Mouse (Mus musculus) MEL (cell line): ENCODE data around the gene Gmppb. TPM values are rescaled to one million over a fixed set of nuclear protein-coding genes. Genes with fewer than 3 reads are reported as not detected.

ENCODE experiments used
- DNase-seq: peaks from one replicate; pipeline ENCODE4 v3.0.0; 2011; ENCODE audit warnings: low read depth, low spot score
- H3K27ac ChIP-seq: 2 replicates; pipeline ENCODE4 v1.5.1; 2012; ENCODE audit warnings: low read depth, mild to moderate bottlenecking, control low read depth, low read length, moderate library complexity; ENCODE audit not compliant: control insufficient read depth
- H3K27me3 ChIP-seq, 2 experiments: fragments of 150-350 bp in 1 of 2; sonication (generic) in 1 of 2; 2 replicates each; pipeline ENCODE4 v1.6.1; 2012; ENCODE audit warnings: low read length in 2 of 2, mild to moderate bottlenecking in 2 of 2, improper control_type of control experiment in 1 of 2, moderate library complexity in 1 of 2; ENCODE audit not compliant: insufficient read depth in 2 of 2, control insufficient read depth in 1 of 2
- H3K36me3 ChIP-seq, 2 experiments: 2 replicates each; pipeline ENCODE4 v1.6.1; 2012 to 2014; ENCODE audit warnings: low read length in 2 of 2, improper control_type of control experiment in 1 of 2, inconsistent platforms in 1 of 2, mild to moderate bottlenecking in 1 of 2; ENCODE audit not compliant: insufficient read depth in 2 of 2, control insufficient read depth in 1 of 2
- H3K4me1 ChIP-seq, 2 experiments: fragments of 150-350 bp in 1 of 2; sonication (generic) in 1 of 2; 2 replicates each; pipeline ENCODE4 v1.6.1; 2012; ENCODE audit warnings: low read length in 2 of 2, improper control_type of control experiment in 1 of 2, mild to moderate bottlenecking in 1 of 2; ENCODE audit not compliant: insufficient read depth in 2 of 2, control insufficient read depth in 1 of 2
- H3K4me3 ChIP-seq, 2 experiments: fragments of 150-350 bp in 1 of 2; sonication (generic) in 1 of 2; 2 replicates each; pipeline ENCODE4 v1.5.1; 2012; ENCODE audit warnings: low read depth in 2 of 2, low read length in 2 of 2, mild to moderate bottlenecking in 2 of 2, moderate library complexity in 2 of 2, control low read depth in 1 of 2, improper control_type of control experiment in 1 of 2; ENCODE audit not compliant: control insufficient read depth in 1 of 2, insufficient read depth in 1 of 2
- H3K79me2 ChIP-seq: 2 replicates; pipeline ENCODE4 v1.6.1; 2012; ENCODE audit warnings: mild to moderate bottlenecking, low read length, moderate library complexity; ENCODE audit not compliant: control insufficient read depth, poor library complexity, insufficient read depth
- H3K9ac ChIP-seq: 2 replicates; pipeline ENCODE4 v1.6.1; 2012; ENCODE audit warnings: low read depth, mild to moderate bottlenecking, control low read depth, low read length, moderate library complexity; ENCODE audit not compliant: control insufficient read depth, poor library complexity, severe bottlenecking
- H3K9me3 ChIP-seq: fragments of 150-350 bp; sonication (generic); replicated peaks from 2 replicates; pipeline ENCODE4 v1.6.1; 2012; ENCODE audit warnings: mild to moderate bottlenecking, low read length, improper control_type of control experiment, moderate library complexity; ENCODE audit not compliant: insufficient read depth
- BHLHE40 ChIP-seq: IDR thresholded peaks from 2 replicates; pipeline ENCODE4 v1.6.1; 2012; ENCODE audit warnings: low read depth, mild to moderate bottlenecking, inconsistent platforms, low read length, improper control_type of control experiment, borderline replicate concordance
- CTCF ChIP-seq, 3 experiments: IDR thresholded peaks in 2 of 3; conservative IDR thresholded peaks in 1 of 3; 2 replicates each; pipeline ENCODE4 v1.5.1; 2011 to 2012; ENCODE audit warnings: low read length in 3 of 3, low read depth in 2 of 3, mild to moderate bottlenecking in 2 of 3, improper control_type of control experiment in 1 of 3, inconsistent platforms in 1 of 3, mixed read lengths in 1 of 3, moderate library complexity in 1 of 3; ENCODE audit not compliant: control insufficient read depth in 1 of 3, insufficient read depth in 1 of 3, poor library complexity in 1 of 3, severe bottlenecking in 1 of 3
- EP300 ChIP-seq, 2 experiments: IDR thresholded peaks; 2 replicates each; pipeline ENCODE4 v1.6.1; 2011; ENCODE audit warnings: improper control_type of control experiment in 2 of 2, low read length in 2 of 2, low read depth in 1 of 2, mild to moderate bottlenecking in 1 of 2
- ETS1 ChIP-seq: IDR thresholded peaks from 2 replicates; pipeline ENCODE4 v1.6.1; 2012; ENCODE audit warnings: low read depth, mild to moderate bottlenecking, inconsistent platforms, low read length, improper control_type of control experiment, moderate library complexity
- GABPA ChIP-seq: IDR thresholded peaks from 2 replicates; pipeline ENCODE4 v1.6.1; 2012; ENCODE audit warnings: low read depth, mild to moderate bottlenecking, inconsistent platforms, low read length, improper control_type of control experiment, moderate library complexity
- GATA1 ChIP-seq: IDR thresholded peaks from 2 replicates; pipeline ENCODE4 v1.6.1; 2011; ENCODE audit warnings: low read depth, low read length, improper control_type of control experiment
- HCFC1 ChIP-seq: IDR thresholded peaks from 2 replicates; pipeline ENCODE4 v1.6.1; 2012; ENCODE audit warnings: low read depth, mild to moderate bottlenecking, inconsistent platforms, low read length, improper control_type of control experiment, moderate library complexity
- MAFK ChIP-seq: IDR thresholded peaks from 2 replicates; pipeline ENCODE4 v1.6.1; 2011; ENCODE audit warnings: low read depth, mild to moderate bottlenecking, low read length, improper control_type of control experiment, borderline replicate concordance
- MXI1 ChIP-seq: IDR thresholded peaks from 2 replicates; pipeline ENCODE4 v1.6.1; 2011; ENCODE audit warnings: mild to moderate bottlenecking, low read depth, low read length, improper control_type of control experiment
- NELFE ChIP-seq: IDR thresholded peaks from 2 replicates; pipeline ENCODE4 v1.6.1; 2011; ENCODE audit warnings: low read depth, low read length, improper control_type of control experiment
- NRF1 ChIP-seq: IDR thresholded peaks from 2 replicates; pipeline ENCODE4 v1.6.1; 2014; ENCODE audit warnings: low read depth, mild to moderate bottlenecking, inconsistent platforms, low read length, improper control_type of control experiment, moderate library complexity; ENCODE audit not compliant: poor library complexity, insufficient read depth, severe bottlenecking
- POLR2AphosphoS2 ChIP-seq: IDR thresholded peaks from 2 replicates; pipeline ENCODE4 v1.6.1; 2011; ENCODE audit warnings: low read length, improper control_type of control experiment
- POLR2AphosphoS5 ChIP-seq: IDR thresholded peaks from 2 replicates; pipeline ENCODE4 v1.6.1; 2012; ENCODE audit warnings: low read depth, borderline replicate concordance, mild to moderate bottlenecking, inconsistent platforms, low read length, moderate library complexity, mixed read lengths
- RCOR1 ChIP-seq: IDR thresholded peaks from 2 replicates; pipeline ENCODE4 v1.6.1; 2012; ENCODE audit warnings: low read depth, mild to moderate bottlenecking, inconsistent platforms, low read length, improper control_type of control experiment
- SMC3 ChIP-seq: IDR thresholded peaks from 2 replicates; pipeline ENCODE4 v1.6.1; 2011; ENCODE audit warnings: low read depth, low read length, improper control_type of control experiment
- TBP ChIP-seq: IDR thresholded peaks from 2 replicates; pipeline ENCODE4 v1.8.0; 2011; ENCODE audit warnings: low read depth, low read length, improper control_type of control experiment
- TCF12 ChIP-seq: IDR thresholded peaks from 2 replicates; pipeline ENCODE4 v1.6.1; 2014; ENCODE audit warnings: low read depth, mild to moderate bottlenecking, inconsistent platforms, low read length, improper control_type of control experiment, moderate library complexity
- UBTF ChIP-seq: IDR thresholded peaks from 2 replicates; pipeline ENCODE4 v1.6.1; 2012; ENCODE audit warnings: low read depth, mild to moderate bottlenecking, inconsistent platforms, low read length, improper control_type of control experiment, moderate library complexity, borderline replicate concordance; ENCODE audit not compliant: insufficient read depth
- USF2 ChIP-seq, 2 experiments: IDR thresholded peaks; 2 replicates each; pipeline ENCODE4 v1.6.1; 2011 to 2012; ENCODE audit warnings: improper control_type of control experiment in 2 of 2, low read length in 2 of 2, borderline replicate concordance in 1 of 2, inconsistent platforms in 1 of 2, low read depth in 1 of 2, mild to moderate bottlenecking in 1 of 2; ENCODE audit not compliant: insufficient read depth in 1 of 2
- ZC3H11A ChIP-seq: IDR thresholded peaks from 2 replicates; pipeline ENCODE4 v1.6.1; 2012; ENCODE audit warnings: low read depth, mild to moderate bottlenecking, inconsistent platforms, low read length, improper control_type of control experiment
- polyA plus RNA-seq, 2 experiments: library from polyadenylated mRNA; stranded (reverse) in 1 of 2; unstranded in 1 of 2; fragments of >175 nt in 1 of 2; fragments of >200 nt in 1 of 2; gene quantifications; 2 replicates each; pipeline versions ENCODE4 v1.2.1 to v1.2.4; 2012; ENCODE audit warnings: low replicate concordance in 2 of 2, low read depth in 1 of 2; ENCODE audit not compliant: insufficient read length in 2 of 2, insufficient read depth in 1 of 2, missing spikeins in 1 of 2
- total RNA-seq: library from RNA; depleted of rRNA; stranded (reverse); fragments of 300-350 nt; gene quantifications from 2 replicates; pipeline ENCODE4 v1.2.3, GENCODE M21; 2012

The Gmppb gene
- total and polyA plus RNA-seq, 3 experiments, result 26.2 to 38.1 TPM; not detected in 1

DNA sequence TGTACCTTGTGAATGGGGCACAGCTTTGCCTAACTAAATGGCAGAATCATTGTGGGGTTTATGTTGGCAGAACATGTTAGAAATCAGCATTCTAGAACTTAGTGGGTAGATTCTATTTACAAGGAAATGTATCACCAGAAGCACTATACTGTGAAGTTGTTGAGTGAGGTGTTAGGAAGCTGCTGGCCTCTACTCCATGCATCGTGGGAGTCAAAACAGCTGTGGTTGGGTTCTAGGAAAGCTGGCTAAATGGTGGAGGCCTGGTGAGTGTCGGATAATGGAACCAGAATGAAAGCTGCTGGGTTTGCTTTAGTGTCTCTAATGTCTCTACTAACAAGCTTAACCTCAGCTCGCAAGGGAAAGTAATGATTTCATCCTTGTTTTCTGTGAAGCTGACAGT lies 31.9 kb upstream of the Gmppb start:
- Histone ChIP-seq H3K4me3 (no peak overlapping the region), H3K9me3 (no peaks in the 10 kb centered on the region), H3K4me1 (no peaks in the 10 kb centered on the region), H3K36me3 (peaks cover 0 to 12% of the 10 kb centered on the region in 2 experiments; a peak in 2 of 4 replicates), H3K27ac (no peak overlapping the region), H3K79me2 (peaks cover 11% of the 10 kb centered on the region; the same call in 1 of the 2 replicates), H3K9ac (no peak overlapping the region), H3K27me3 (no peaks in the 10 kb centered on the region)
- TF ChIP-seq MAFK (no peak), NRF1 (no peak), CTCF (IDR thresholded peaks at IDR 0.05 in 2 of 3, conservative IDR thresholded peaks at IDR 0.05 in 1 of 3; ENCODE audit: control insufficient read depth in 1 of 3, insufficient read depth in 1 of 3, low read depth in 2 of 3, low read length in 3 of 3, poor library complexity in 1 of 3, severe bottlenecking in 1 of 3) (no peak), TCF12 (no peak), POLR2AphosphoS5 (no peak)
- DNase-seq, result no peak

DNA sequence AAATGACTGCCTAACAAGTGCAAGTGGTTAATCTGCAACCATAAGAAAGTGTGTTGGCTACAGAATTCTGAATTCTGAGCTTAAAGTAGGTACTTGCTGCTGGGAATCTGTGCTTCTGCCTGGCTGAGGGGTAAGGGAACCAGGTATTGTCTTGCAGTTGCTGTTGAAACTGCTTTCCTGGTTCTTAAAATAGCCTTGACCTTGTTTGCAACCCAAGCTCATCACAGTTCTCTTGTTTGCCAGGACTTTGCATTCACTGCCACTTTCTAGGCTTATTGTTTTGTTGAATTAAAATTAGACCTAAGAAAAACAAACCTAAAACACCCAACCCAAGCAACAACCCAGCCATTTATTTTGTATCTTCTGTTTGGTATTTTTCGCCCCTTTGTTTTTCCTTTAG lies 28.3 kb upstream of the Gmppb start:
- Histone ChIP-seq H3K27me3 (no peaks in the 10 kb centered on the region), H3K4me3 (no peak overlapping the region), H3K36me3 (peaks cover 0 to 11% of the 10 kb centered on the region in 2 experiments; a peak in 2 of 4 replicates), H3K27ac (no peak overlapping the region), H3K9me3 (no peaks in the 10 kb centered on the region), H3K9ac (no peak overlapping the region), H3K4me1 (no peaks in the 10 kb centered on the region), H3K79me2 (peaks cover 11% of the 10 kb centered on the region; the same call in 1 of the 2 replicates)
- DNase-seq, result no peak
- TF ChIP-seq POLR2AphosphoS5 (no peak), UBTF (no peak), USF2 (IDR thresholded peaks at IDR 0.05; ENCODE audit: borderline replicate concordance in 1 of 2, insufficient read depth in 1 of 2, low read depth in 1 of 2, low read length in 2 of 2) (no peak), TBP (no peak), MXI1 (no peak), ZC3H11A (no peak), RCOR1 (no peak), GABPA (no peak), ETS1 (no peak), BHLHE40 (no peak)

DNA sequence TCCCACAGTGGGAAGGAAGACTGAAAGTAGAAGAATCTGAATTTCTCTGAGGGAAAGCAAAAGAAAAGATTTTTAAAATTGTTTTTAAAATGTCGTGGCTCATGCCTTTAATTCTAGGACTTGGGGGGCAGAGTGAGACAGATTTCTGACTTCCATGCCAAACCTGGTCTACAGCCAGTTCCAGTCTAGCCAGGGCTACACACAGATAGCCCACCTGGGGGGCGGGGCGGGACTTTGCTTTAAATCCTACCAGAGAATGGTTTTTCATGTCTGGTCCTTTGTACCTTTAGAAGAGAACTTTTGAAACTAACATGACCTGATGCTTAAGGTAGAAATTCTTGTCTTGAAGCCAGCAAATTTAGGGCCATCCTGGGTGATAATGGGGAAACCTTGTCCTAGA lies 25.8 kb upstream of the Gmppb start:
- H3K27me3 ChIP-seq, result no peaks in the 10 kb centered on the region
- H3K4me3 ChIP-seq, result no peak overlapping the region
- H3K36me3 ChIP-seq, result peaks cover 0 to 26% of the 10 kb centered on the region in 2 experiments; a peak in 2 of 4 replicates
- DNase-seq, result no peak
- H3K9me3 ChIP-seq, result no peaks in the 10 kb centered on the region
- H3K79me2 ChIP-seq, result peaks cover 6% of the 10 kb centered on the region; the same call in 1 of the 2 replicates
- TF ChIP-seq EP300 (IDR thresholded peaks at IDR 0.05; ENCODE audit: low read depth in 1 of 2, low read length in 2 of 2) (no peak), POLR2AphosphoS2 (no peak), NELFE (no peak), SMC3 (no peak), GATA1 (no peak), ETS1 (no peak), NRF1 (no peak), HCFC1 (no peak), POLR2AphosphoS5 (no peak)
- no peak overlapping the region for H3K9ac ChIP-seq
- no peaks in the 10 kb centered on the region for H3K4me1 ChIP-seq
- H3K27ac ChIP-seq, result no peak overlapping the region
